8 mouse cellular contexts compared by ENCODE assay signal in genomic region chr9:120010781-120011511, GRCm38 (mm10). TPM values are rescaled to one million over a fixed set of nuclear protein-coding genes. Genes with fewer than 3 reads are reported as not detected.
DNase-seq lines count a peak whose midpoint lies in the region; ATAC-seq and TF ChIP-seq lines count a peak whose summit lies in the region.

No protein-coding gene starts in this region.

- H3K4me1 ChIP-seq in bone marrow, adult 2 months (ENCODE audit: control insufficient read depth, insufficient read depth, low read length): no peaks in the 10 kb centered on the region; the same call in 1 of the 2 replicates
- H3K4me1 ChIP-seq in embryonic facial prominence, embryonic 14.5 days (ENCODE audit: control insufficient read depth, insufficient read depth, low read length): peaks cover 7% of the 10 kb centered on the region; the same call in 1 of the 2 replicates
- H3K4me1 ChIP-seq in limb, embryonic 12.5 days (replicated peaks): peaks cover 6% of the 10 kb centered on the region
- H3K4me1 ChIP-seq in midbrain, embryonic 15.5 days: peaks cover 5% of the 10 kb centered on the region; the same call in 1 of the 2 replicates

- peak; percentile 86 for DNase-seq in 416B (ENCODE audit: low read depth)
- peak; percentile 97 for DNase-seq in embryonic facial prominence, embryonic 14.5 days (ENCODE audit: low spot score)
- peak; percentile 96 for DNase-seq in heart, adult 8-10 months (ENCODE audit: low spot score)
- DNase-seq in kidney, adult 8-10 months: peak; percentile 98 to 99
- peak; percentile 94 to 97 for DNase-seq in spleen, adult 18-20 months

- H3K36me3 ChIP-seq in embryonic facial prominence, embryonic 14.5 days (ENCODE audit: control insufficient read depth, insufficient read depth, low read length): no peaks in the 10 kb centered on the region
- H3K36me3 ChIP-seq in limb, embryonic 12.5 days: no peaks in the 10 kb centered on the region
- H3K36me3 ChIP-seq in midbrain, embryonic 15.5 days (replicated peaks): no peaks in the 10 kb centered on the region

- H3K9ac ChIP-seq in embryonic facial prominence, embryonic 14.5 days (ENCODE audit: low read depth, low read length): peak overlapping the region; percentile 63
- H3K9ac ChIP-seq in limb, embryonic 12.5 days (replicated peaks): peak overlapping the region; percentile 44; the same call in 1 of the 2 replicates
- H3K9ac ChIP-seq in midbrain, embryonic 15.5 days: peak overlapping the region; percentile 63

- H3K4me3 ChIP-seq in bone marrow, adult 2 months (replicated peaks; ENCODE audit: control insufficient read depth, low read depth, low read length): peak overlapping the region; percentile 22
- peak overlapping the region; percentile 46 for H3K4me3 ChIP-seq in embryonic facial prominence, embryonic 14.5 days (ENCODE audit: low read depth, low read length)
- H3K4me3 ChIP-seq in limb, embryonic 12.5 days (replicated peaks): peak overlapping the region; percentile 45
- peak overlapping the region; percentile 44 for H3K4me3 ChIP-seq in midbrain, embryonic 15.5 days

- no peak overlapping the region for H3K27ac ChIP-seq in bone marrow, adult 2 months (ENCODE audit: control insufficient read depth, insufficient read depth, low read depth, low read length, poor library complexity)
- peak overlapping the region; percentile 82 for H3K27ac ChIP-seq in embryonic facial prominence, embryonic 14.5 days (replicated peaks; ENCODE audit: low read depth, low read length)
- H3K27ac ChIP-seq in limb, embryonic 12.5 days: peak overlapping the region; percentile 56; the same call in 1 of the 2 replicates
- H3K27ac ChIP-seq in midbrain, embryonic 15.5 days: peak overlapping the region; percentile 88

- ATAC-seq in embryonic facial prominence, embryonic 14.5 days (ENCODE audit: low read depth): peak; percentile 93
- peak; percentile 84 for ATAC-seq in limb, embryonic 12.5 days (ENCODE audit: insufficient number of reproducible peaks, insufficient read depth, low FRiP score, low TSS enrichment, low read depth)
- peak; percentile 94 for ATAC-seq in midbrain, embryonic 15.5 days (replicated peaks)

- TF ChIP-seq POLR2A in bone marrow, adult 2 months (IDR thresholded peaks at IDR 0.05; ENCODE audit: borderline replicate concordance, control insufficient read depth, low read depth, low read length): no peak

- H3K27me3 ChIP-seq in embryonic facial prominence, embryonic 14.5 days (replicated peaks; ENCODE audit: control insufficient read depth, insufficient read depth, low read length): no peaks in the 10 kb centered on the region
- no peaks in the 10 kb centered on the region for H3K27me3 ChIP-seq in limb, embryonic 12.5 days
- H3K27me3 ChIP-seq in midbrain, embryonic 15.5 days (replicated peaks): no peaks in the 10 kb centered on the region; the same call in 1 of the 2 replicates

- peak overlapping the region; percentile 92 for H3K4me2 ChIP-seq in embryonic facial prominence, embryonic 14.5 days (ENCODE audit: low read depth, low read length)
- H3K4me2 ChIP-seq in limb, embryonic 12.5 days: peak overlapping the region; percentile 84
- H3K4me2 ChIP-seq in midbrain, embryonic 15.5 days: peak overlapping the region; percentile 80

- WGBS in bone marrow, adult 2 months: 5% methylated on average over 60 of the region's 60 CpGs
- 4% methylated on average over 16 of the region's 60 CpGs for WGBS in embryonic facial prominence, embryonic 14.5 days
- WGBS in limb, embryonic 12.5 days: 2% methylated on average over 56 of the region's 60 CpGs
- 2% methylated on average over 60 of the region's 60 CpGs for WGBS in midbrain, embryonic 15.5 days

- TF ChIP-seq CTCF in bone marrow, adult 2 months (IDR thresholded peaks at IDR 0.05; ENCODE audit: control insufficient read depth, insufficient read depth, low read length): no peak

- no peaks in the 10 kb centered on the region; the same call in 1 of the 2 replicates for H3K9me3 ChIP-seq in embryonic facial prominence, embryonic 14.5 days (ENCODE audit: control insufficient read depth, low read length)
- peaks cover 5% of the 10 kb centered on the region; the same call in 1 of the 2 replicates for H3K9me3 ChIP-seq in limb, embryonic 12.5 days
- no peaks in the 10 kb centered on the region for H3K9me3 ChIP-seq in midbrain, embryonic 15.5 days

RNA-seq across cellular contexts. Expression of gene Xirp1, which starts 12.5 kb away (rescaled TPM):
- not detected in 2 replicates for polyA plus RNA-seq in bone marrow, adult 2 months (2011; ENCODE audit: insufficient read depth, insufficient read length, low replicate concordance, missing spikeins)
- polyA plus RNA-seq in embryonic facial prominence, embryonic 14.5 days (2014; fragmentation: Nextera tagmentation; extraction: Ambion mirVana): 4.9 and 8.0 TPM in 2 replicates
- 100 to 1,000 TPM; 130 to 157 (median 141) TPM for total RNA-seq in heart, adult 8-10 months (2022)
- polyA plus RNA-seq in limb, embryonic 12.5 days (2016; fragmentation: Nextera tagmentation; extraction: Ambion mirVana): 0.44 and 0.59 TPM in 2 replicates
- polyA plus RNA-seq in midbrain, embryonic 15.5 days (2015; fragmentation: Nextera tagmentation; extraction: Ambion mirVana): 0.03 TPM in 1 of 2 replicates, not detected in the other

RNA-seq across cellular contexts. Expression of gene Csrnp1, which starts 26.5 kb away (rescaled TPM):
- 6.4 and 19.5 TPM in 2 replicates for polyA plus RNA-seq in bone marrow, adult 2 months (2011; ENCODE audit: insufficient read depth, insufficient read length, low replicate concordance, missing spikeins)
- polyA plus RNA-seq in embryonic facial prominence, embryonic 14.5 days (2014; fragmentation: Nextera tagmentation; extraction: Ambion mirVana): 1.7 and 2.4 TPM in 2 replicates
- total RNA-seq in heart, adult 8-10 months (2022): 10 to 100 TPM; 10.9 to 32.1 (median 16.1) TPM
- polyA plus RNA-seq in limb, embryonic 12.5 days (2016; fragmentation: Nextera tagmentation; extraction: Ambion mirVana): 4.6 and 4.8 TPM in 2 replicates
- polyA plus RNA-seq in midbrain, embryonic 15.5 days (2015; fragmentation: Nextera tagmentation; extraction: Ambion mirVana): 1.4 and 1.5 TPM in 2 replicates

RNA-seq across cellular contexts. Expression of gene Cx3cr1, which starts 58.7 kb away (rescaled TPM):
- polyA plus RNA-seq in bone marrow, adult 2 months (2011; ENCODE audit: insufficient read depth, insufficient read length, low replicate concordance, missing spikeins): 0.97 and 2.7 TPM in 2 replicates
- 9.8 and 11.3 TPM in 2 replicates for polyA plus RNA-seq in embryonic facial prominence, embryonic 14.5 days (2014; fragmentation: Nextera tagmentation; extraction: Ambion mirVana)
- total RNA-seq in heart, adult 8-10 months (2022): 1 to 10 TPM in 2 of 4 experiments, under 1 TPM in 2; 0.89 to 1.3 (median 1.1) TPM
- 5.1 and 5.9 TPM in 2 replicates for polyA plus RNA-seq in limb, embryonic 12.5 days (2016; fragmentation: Nextera tagmentation; extraction: Ambion mirVana)
- polyA plus RNA-seq in midbrain, embryonic 15.5 days (2015; fragmentation: Nextera tagmentation; extraction: Ambion mirVana): 8.0 and 8.1 TPM in 2 replicates
